Mouse (Mus musculus) kidney, postnatal 0 days (tissue): ENCODE data around the gene Plk3. TPM values are rescaled to one million over a fixed set of nuclear protein-coding genes. Genes with fewer than 3 reads are reported as not detected.

Experiments
- ATAC-seq: fragments of 200-750 bp; cut with Nextera tagmentation; replicated peaks from 2 replicates; pipeline ENCODE4 v1.8.0; 2017; ENCODE audit warnings: low read depth, moderate number of reproducible peaks, moderate TSS enrichment, moderate library complexity; ENCODE audit not compliant: low FRiP score
- DNase-seq: peaks from one replicate; pipeline ENCODE4 v3.0.0-alpha.2; 2016; ENCODE audit warnings: low spot score
- H3K27ac ChIP-seq: fragments of 300-500 bp; sonication (generic); 2 replicates; pipeline ENCODE4 v1.5.1; 2014; ENCODE audit warnings: mild to moderate bottlenecking
- H3K27me3 ChIP-seq: fragments of 300-500 bp; sonication (generic); 2 replicates; pipeline ENCODE4 v1.6.1; 2014; ENCODE audit warnings: low read length, mixed read lengths; ENCODE audit not compliant: insufficient read depth
- H3K36me3 ChIP-seq: fragments of 300-500 bp; sonication (generic); 2 replicates; pipeline ENCODE4 v1.6.1; 2014; ENCODE audit warnings: low read length, mixed read lengths; ENCODE audit not compliant: insufficient read depth
- H3K4me1 ChIP-seq: fragments of 300-500 bp; sonication (generic); replicated peaks from 2 replicates; pipeline ENCODE4 v1.6.1; 2014; ENCODE audit warnings: antibody characterized with exemption, low read length, mixed read lengths; ENCODE audit not compliant: insufficient read depth
- H3K4me2 ChIP-seq: fragments of 300-500 bp; sonication (generic); 2 replicates; pipeline ENCODE4 v1.6.1; 2014; ENCODE audit warnings: mild to moderate bottlenecking, low read length, moderate library complexity, mixed read lengths
- H3K4me3 ChIP-seq: fragments of 300-500 bp; sonication (generic); replicated peaks from 2 replicates; pipeline ENCODE4 v1.5.1; 2014; ENCODE audit warnings: low read depth, low read length
- H3K9ac ChIP-seq: fragments of 300-500 bp; sonication (generic); 2 replicates; pipeline ENCODE4 v1.6.1; 2014; ENCODE audit warnings: low read depth, low read length
- H3K9me3 ChIP-seq: fragments of 300-500 bp; sonication (generic); replicated peaks from 2 replicates; pipeline ENCODE4 v1.6.1; 2016; ENCODE audit warnings: low read length, inconsistent platforms, mixed read lengths
- CTCF ChIP-seq: IDR thresholded peaks from 2 replicates; pipeline ENCODE4 v1.5.1; 2016; ENCODE audit warnings: antibody characterized with exemption, low read depth, mild to moderate bottlenecking, moderate library complexity
- WGBS: fragments of 180-500 bp; shearing (Covaris S2); extraction: QIAGEN DNeasy Blood & Tissue Kit; methylation state at CpG from one replicate; pipeline ENCODE4 v1.1.7; 2014; 5-methylcytosine and 5-hydroxymethylcytosine counted together
- polyA plus RNA-seq: library from polyadenylated mRNA; unstranded; fragments of >200 nt; fragmentation: Nextera tagmentation; extraction: Ambion mirVana; gene quantifications from 2 replicates; pipeline ENCODE4 v1.2.1, GENCODE M21; 2015

The Plk3 gene
- polyA plus RNA-seq, 1 experiment from 2014 or later, result 4.0 TPM

DNA sequence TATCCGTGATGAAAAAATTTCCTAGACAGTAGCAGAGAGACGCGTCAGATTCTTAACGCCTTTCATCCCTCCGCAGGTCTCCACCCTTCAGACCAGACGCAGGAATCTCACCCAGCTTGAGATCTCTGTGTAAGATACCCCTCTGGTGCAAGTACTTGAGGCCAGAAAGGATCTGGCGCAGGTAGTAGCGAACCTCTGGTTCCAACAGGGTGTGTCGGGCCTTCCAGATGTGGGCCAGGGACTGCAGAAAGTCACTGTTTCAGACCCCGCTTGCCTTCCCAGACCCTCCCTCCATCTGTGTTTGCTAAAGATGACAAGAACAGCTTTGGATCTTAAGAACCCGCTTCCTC is 994 bp downstream of the Plk3 start:
- Histone ChIP-seq H3K27me3 (no peaks in the 10 kb centered on the region), H3K4me3 (peak overlapping the region; percentile 76), H3K36me3 (0 out of 2 replicates have a peak, but pooled peaks cover 6% of the 10 kb centered on the region), H3K9ac (peak overlapping the region; percentile 82; the same call in 1 of the 2 replicates), H3K4me1 (no peaks in the 10 kb centered on the region; the same call in 1 of the 2 replicates), H3K27ac (no peak overlapping the region), H3K4me2 (peak overlapping the region; percentile 95), H3K9me3 (no peaks in the 10 kb centered on the region)
- TF ChIP-seq CTCF, result no peak
- DNase-seq (no peak), ATAC-seq (no peak)
- 30% methylated on average over 11 of the region's 11 CpGs for WGBS

DNA sequence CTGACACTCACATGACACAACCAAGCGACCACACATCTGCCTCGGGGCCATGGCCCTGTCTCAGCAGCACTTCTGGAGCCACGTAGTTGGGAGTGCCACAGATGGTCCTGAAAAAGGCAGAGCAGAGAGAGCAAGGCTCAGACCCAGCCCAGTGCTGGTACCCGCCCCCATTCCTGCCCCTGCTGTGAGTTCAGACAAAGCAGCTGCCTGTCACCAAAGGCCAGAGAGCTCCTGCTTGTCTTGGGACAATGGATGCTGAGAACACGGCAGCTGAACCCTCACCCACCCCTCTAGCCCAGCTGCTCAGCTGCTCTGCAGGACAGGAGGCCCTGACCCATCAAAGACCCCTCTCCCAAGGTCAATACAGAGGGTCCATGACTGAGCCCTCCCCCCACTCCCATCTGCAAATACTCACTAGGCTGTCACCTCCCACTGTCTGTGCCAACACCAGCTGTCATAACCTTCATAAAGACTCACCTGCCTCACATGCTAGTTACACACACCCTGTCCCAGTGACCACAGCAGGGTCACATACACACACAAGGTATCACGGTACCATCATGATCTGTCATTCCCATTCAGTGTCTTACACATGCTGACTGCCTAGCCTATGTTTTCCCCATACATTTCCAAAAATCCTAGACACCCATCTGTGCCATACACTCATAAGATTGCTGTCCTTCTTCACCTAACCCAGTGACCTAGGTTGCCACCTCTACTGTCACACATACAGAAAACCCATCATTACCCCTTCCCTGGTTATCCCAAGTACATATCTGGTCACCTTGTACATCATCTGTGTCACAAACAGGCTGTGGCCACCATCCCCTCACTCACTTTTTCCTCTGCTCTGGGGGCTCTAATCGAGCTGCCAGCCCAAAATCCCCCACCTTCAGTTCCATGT is 1.6 kb downstream of the Plk3 start:
- no peaks in the 10 kb centered on the region; the same call in 1 of the 2 replicates for H3K4me1 ChIP-seq
- ATAC-seq, result no peak
- DNase-seq, result no peak
- H3K27me3 ChIP-seq, result no peaks in the 10 kb centered on the region
- H3K36me3 ChIP-seq, result 0 out of 2 replicates have a peak, but pooled peaks cover 6% of the 10 kb centered on the region
- H3K9me3 ChIP-seq, result no peaks in the 10 kb centered on the region
- whole genome bisulfite sequencing, result 48% methylated on average over 7 of the region's 7 CpGs
- peak overlapping the region; percentile 95 for H3K4me2 ChIP-seq
- no peak for TF ChIP-seq CTCF
- H3K27ac ChIP-seq, result no peak overlapping the region
- no peak overlapping the region for H3K9ac ChIP-seq
- H3K4me3 ChIP-seq, result peak overlapping the region; percentile 76; the same call in 1 of the 2 replicates

DNA sequence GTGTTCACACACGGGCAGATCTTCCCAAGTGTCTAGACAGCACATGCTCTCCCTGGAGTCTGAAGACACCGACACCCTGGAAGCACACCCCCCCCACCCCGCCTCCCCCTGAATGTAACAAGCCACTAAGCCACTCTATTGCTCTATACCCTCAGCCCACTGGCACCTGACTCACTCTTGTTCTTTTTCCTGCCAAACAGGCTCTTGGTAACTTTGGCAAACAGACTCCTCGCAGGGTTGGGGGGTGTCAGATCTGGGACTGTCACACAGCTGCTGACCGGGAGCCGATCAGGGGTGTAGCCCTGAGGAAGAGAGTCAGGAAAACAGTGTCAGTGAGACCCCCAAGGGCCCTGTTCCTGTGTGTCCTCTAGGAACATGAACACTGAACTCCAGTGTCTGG is 2.6 kb downstream of the Plk3 start:
- H3K9me3 ChIP-seq, result no peaks in the 10 kb centered on the region
- H3K9ac ChIP-seq, result no peak overlapping the region
- ATAC-seq (no peak), DNase-seq (no peak)
- H3K4me1 ChIP-seq, result peaks cover 7% of the 10 kb centered on the region; the same call in 1 of the 2 replicates
- WGBS, result 85% methylated on average over 6 of the region's 6 CpGs
- no peak for TF ChIP-seq CTCF
- H3K27ac ChIP-seq, result no peak overlapping the region
- no peak overlapping the region for H3K4me3 ChIP-seq
- 0 out of 2 replicates have a peak, but pooled peaks cover 6% of the 10 kb centered on the region for H3K36me3 ChIP-seq
- H3K27me3 ChIP-seq, result no peaks in the 10 kb centered on the region
- H3K4me2 ChIP-seq, result no peak overlapping the region

DNA sequence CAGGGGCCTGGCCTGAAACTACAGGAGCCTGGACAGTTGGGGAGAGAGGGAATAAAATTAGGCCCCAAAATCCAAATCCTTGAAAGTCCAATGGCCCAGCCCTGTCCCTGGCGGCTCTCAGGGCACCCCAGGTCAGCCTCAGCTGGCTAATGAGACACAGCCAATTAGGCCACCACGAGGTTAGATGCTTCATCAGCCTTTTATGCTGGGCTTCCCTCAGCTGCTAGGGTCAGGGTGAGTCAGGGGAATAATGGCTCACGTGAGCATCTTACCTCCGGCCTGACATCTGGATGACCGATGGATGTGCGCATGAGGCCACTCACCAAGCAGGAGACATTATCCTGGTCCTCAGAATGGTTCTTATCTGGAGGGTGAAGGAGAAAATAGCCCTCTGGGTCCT is 3.0 kb downstream of the Plk3 start:
- no peak for DNase-seq
- no peak for ATAC-seq
- TF ChIP-seq CTCF, result no peak
- H3K27ac ChIP-seq, result no peak overlapping the region
- H3K4me2 ChIP-seq, result no peak overlapping the region
- WGBS, result 75% methylated on average over 6 of the region's 6 CpGs
- 0 out of 2 replicates have a peak, but pooled peaks cover 6% of the 10 kb centered on the region for H3K36me3 ChIP-seq
- H3K27me3 ChIP-seq, result no peaks in the 10 kb centered on the region
- H3K4me3 ChIP-seq, result no peak overlapping the region
- H3K4me1 ChIP-seq, result peaks cover 8% of the 10 kb centered on the region; the same call in 1 of the 2 replicates
- H3K9me3 ChIP-seq, result no peaks in the 10 kb centered on the region
- no peak overlapping the region for H3K9ac ChIP-seq

DNA sequence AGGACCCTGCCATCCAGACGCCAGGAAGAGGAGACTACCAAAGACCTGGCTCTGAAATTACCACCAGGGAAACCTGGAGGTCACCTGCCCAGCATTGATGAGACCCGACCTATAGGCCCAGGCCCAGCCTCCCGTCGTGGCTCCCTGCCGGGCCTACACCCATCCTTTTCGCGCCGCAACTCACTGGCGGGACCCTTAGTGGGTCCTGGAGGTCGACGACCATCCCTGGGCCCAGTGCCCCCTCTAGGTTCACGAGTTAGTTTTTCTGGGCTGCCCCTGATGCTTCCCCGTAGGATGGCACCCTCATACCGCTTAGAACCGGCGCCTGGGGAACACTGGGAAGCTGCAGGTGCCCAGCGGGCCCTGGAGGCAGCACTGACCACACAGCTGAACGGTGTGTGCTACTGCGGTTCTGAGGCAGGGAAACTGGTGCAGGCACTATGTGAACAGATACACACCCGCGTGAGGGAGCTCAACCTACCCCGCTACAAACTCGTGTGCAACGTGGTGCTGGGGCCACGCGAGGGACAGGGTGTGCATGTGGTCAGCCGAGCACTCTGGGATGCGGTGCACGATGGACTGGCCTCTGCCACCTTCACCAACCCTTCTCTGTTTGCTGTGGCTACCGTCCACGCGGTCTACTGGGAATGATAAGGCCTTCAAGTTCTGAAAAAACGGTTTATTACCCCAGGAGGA is 5.6 kb downstream of the Plk3 start:
- DNase-seq (no peak), ATAC-seq (no peak)
- H3K36me3 ChIP-seq, result 0 out of 2 replicates have a peak, but pooled peaks cover 6% of the 10 kb centered on the region
- no peak overlapping the region for H3K9ac ChIP-seq
- no peaks in the 10 kb centered on the region for H3K9me3 ChIP-seq
- H3K27me3 ChIP-seq, result no peaks in the 10 kb centered on the region
- no peak overlapping the region for H3K27ac ChIP-seq
- TF ChIP-seq CTCF, result no peak
- no peak overlapping the region for H3K4me2 ChIP-seq
- H3K4me1 ChIP-seq, result peaks cover 15% of the 10 kb centered on the region
- WGBS, result 86% methylated on average over 33 of the region's 33 CpGs
- no peak overlapping the region for H3K4me3 ChIP-seq

DNA sequence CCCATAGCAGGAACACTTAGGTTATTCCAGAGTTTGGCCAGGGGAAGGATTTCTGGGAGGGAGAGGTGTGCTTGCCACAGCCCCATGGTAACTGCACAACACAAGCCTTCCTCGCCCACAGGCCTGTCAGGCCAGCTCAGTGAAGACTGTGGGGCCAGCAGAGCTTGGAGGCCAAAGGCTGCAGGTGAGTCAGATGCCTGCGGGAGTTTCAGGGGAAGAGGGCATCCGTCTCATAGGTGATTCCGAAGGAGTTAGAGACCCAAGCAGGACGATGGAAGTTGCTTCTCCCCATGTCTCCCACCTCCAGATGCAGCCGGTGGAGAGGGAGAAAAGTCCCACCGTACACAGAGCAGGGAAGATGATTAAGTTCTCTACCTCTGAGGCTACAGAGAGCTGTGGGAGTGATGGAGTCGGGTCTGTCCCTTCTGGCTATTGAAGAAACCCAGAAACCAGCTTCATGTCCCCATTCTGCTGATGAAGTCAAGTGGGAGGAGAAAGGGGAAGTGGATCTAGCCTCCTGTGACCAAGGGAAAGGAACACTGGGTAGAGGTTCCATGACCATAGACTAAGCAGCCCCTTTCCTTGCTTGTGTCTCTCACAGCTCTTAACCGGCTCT is 7.0 kb downstream of the Plk3 start, which contains the start of gene Tctex1d4:
Gene Tctex1d4, plus strand, starts transcription at position 120 of the 616 bp plus-strand sequence.
- H3K9me3 ChIP-seq, result no peaks in the 10 kb centered on the region
- TF ChIP-seq CTCF, result no peak
- H3K36me3 ChIP-seq, result 0 out of 2 replicates have a peak, but pooled peaks cover 6% of the 10 kb centered on the region
- no peak within 1 kb of the TSS for H3K4me3 ChIP-seq
- H3K27me3 ChIP-seq, result no peaks in the 10 kb centered on the region
- WGBS, result 80% methylated on average over 9 of the region's 9 CpGs
- no peak within 1 kb of the TSS; the same call in 1 of the 2 replicates for H3K4me2 ChIP-seq
- peak within 1 kb of the TSS; percentile 43 for H3K9ac ChIP-seq
- ATAC-seq (no peak), DNase-seq (no peak)
- H3K4me1 ChIP-seq, result peaks cover 15% of the 10 kb centered on the region
- H3K27ac ChIP-seq, result peak within 1 kb of the TSS; percentile 88
